Mouse (Mus musculus) MEL (cell line): ENCODE results near the gene Zzz3.

Experiments
- CHD2 ChIP-seq: IDR thresholded peaks from 2 replicates; pipeline ENCODE4 v1.6.1; 2011; ENCODE audit warnings: low read length, improper control_type of control experiment
- CTCF ChIP-seq, 3 experiments: IDR thresholded peaks in 2 of 3; conservative IDR thresholded peaks in 1 of 3; 2 replicates each; pipeline ENCODE4 v1.5.1; 2011 to 2012; ENCODE audit warnings: low read length in 3 of 3, low read depth in 2 of 3, mild to moderate bottlenecking in 2 of 3, improper control_type of control experiment in 1 of 3, inconsistent platforms in 1 of 3, mixed read lengths in 1 of 3, moderate library complexity in 1 of 3; ENCODE audit not compliant: control insufficient read depth in 1 of 3, insufficient read depth in 1 of 3, poor library complexity in 1 of 3, severe bottlenecking in 1 of 3
- E2F4 ChIP-seq: IDR thresholded peaks from 2 replicates; pipeline ENCODE4 v1.6.1; 2011; ENCODE audit warnings: low read depth, low read length, improper control_type of control experiment, borderline replicate concordance
- GABPA ChIP-seq: IDR thresholded peaks from 2 replicates; pipeline ENCODE4 v1.6.1; 2012; ENCODE audit warnings: low read depth, mild to moderate bottlenecking, inconsistent platforms, low read length, improper control_type of control experiment, moderate library complexity
- GATA1 ChIP-seq: IDR thresholded peaks from 2 replicates; pipeline ENCODE4 v1.6.1; 2011; ENCODE audit warnings: low read depth, low read length, improper control_type of control experiment
- MAFK ChIP-seq: IDR thresholded peaks from 2 replicates; pipeline ENCODE4 v1.6.1; 2011; ENCODE audit warnings: low read depth, mild to moderate bottlenecking, low read length, improper control_type of control experiment, borderline replicate concordance
- MAZ ChIP-seq: IDR thresholded peaks from 2 replicates; pipeline ENCODE4 v1.6.1; 2012; ENCODE audit warnings: low read depth, mild to moderate bottlenecking, inconsistent platforms, low read length, improper control_type of control experiment
- MYB ChIP-seq: IDR thresholded peaks from 2 replicates; pipeline ENCODE4 v1.6.1; 2011; ENCODE audit warnings: mild to moderate bottlenecking, low read depth, low read length, improper control_type of control experiment
- POLR2A ChIP-seq, 2 experiments: IDR thresholded peaks; 2 replicates each; pipeline ENCODE4 v1.6.1; 2011 to 2012; ENCODE audit warnings: low read length in 2 of 2, mild to moderate bottlenecking in 2 of 2, control low read depth in 1 of 2, improper control_type of control experiment in 1 of 2, low read depth in 1 of 2, moderate library complexity in 1 of 2; ENCODE audit not compliant: control insufficient read depth in 1 of 2, insufficient read depth in 1 of 2, poor library complexity in 1 of 2
- POLR2AphosphoS2 ChIP-seq: IDR thresholded peaks from 2 replicates; pipeline ENCODE4 v1.6.1; 2011; ENCODE audit warnings: low read length, improper control_type of control experiment
- POLR2AphosphoS5 ChIP-seq: IDR thresholded peaks from 2 replicates; pipeline ENCODE4 v1.6.1; 2012; ENCODE audit warnings: low read depth, borderline replicate concordance, mild to moderate bottlenecking, inconsistent platforms, low read length, moderate library complexity, mixed read lengths
- ZMIZ1 ChIP-seq: IDR thresholded peaks from 2 replicates; pipeline ENCODE4 v1.6.1; 2012; ENCODE audit warnings: low read depth, mild to moderate bottlenecking, inconsistent platforms, low read length, improper control_type of control experiment, moderate library complexity

- TF ChIP-seq CTCF (IDR thresholded peaks at IDR 0.05 in 2 of 3, conservative IDR thresholded peaks at IDR 0.05 in 1 of 3; ENCODE audit: control insufficient read depth in 1 of 3, insufficient read depth in 1 of 3, low read depth in 2 of 3, low read length in 3 of 3, poor library complexity in 1 of 3, severe bottlenecking in 1 of 3), result no peak
- no peak for TF ChIP-seq MAZ
- TF ChIP-seq CHD2, result no peak
- TF ChIP-seq GATA1, result no peak
- no peak for TF ChIP-seq POLR2AphosphoS2
- TF ChIP-seq GABPA, result no peak
- no peak for TF ChIP-seq ZMIZ1
- TF ChIP-seq POLR2A (IDR thresholded peaks at IDR 0.05; ENCODE audit: control insufficient read depth in 1 of 2, insufficient read depth in 1 of 2, low read depth in 1 of 2, low read length in 2 of 2, poor library complexity in 1 of 2), result no peak
- no peak for TF ChIP-seq MYB
- no peak for TF ChIP-seq E2F4
- no peak for TF ChIP-seq POLR2AphosphoS5
- TF ChIP-seq MAFK, result no peak
These were observed 44.3 kb upstream of the Zzz3 start for GRCm38 (mm10) chr3:152350966-152351365.
